Mouse (Mus musculus) lung, postnatal 10 days (tissue): ENCODE data around the gene Olfr1392.
"Not testable (repeated sequence)": the region's sequence is repeated elsewhere in the genome, so short reads cannot be mapped to it uniquely, and the experiment has no call there.

Source experiments
- DNase-seq: peaks from one replicate; pipeline ENCODE4 v3.0.0; 2021

Olfr1392 gene

GRCm38 (mm10) chr11:49252048-49252447 is 33.0 kb upstream of the Olfr1392 start:
- DNase-seq = no peak

GRCm38 (mm10) chr11:49253035-49253434 is 32.0 kb upstream of the Olfr1392 start:
- peak; percentile 36 for DNase-seq

- no peak for DNase-seq
Measured at GRCm38 (mm10) chr11:49259296-49259695, 25.8 kb upstream of the Olfr1392 start.

- no peak for DNase-seq
Measured at GRCm38 (mm10) chr11:49259829-49260228, 25.3 kb upstream of the Olfr1392 start.

- DNase-seq = peak; percentile 35
Measured at GRCm38 (mm10) chr11:49260598-49261312, 24.3 kb upstream of the Olfr1392 start.

- no peak for DNase-seq
Measured at GRCm38 (mm10) chr11:49261313-49261855, 23.7 kb upstream of the Olfr1392 start.

- no peak for DNase-seq
Measured at GRCm38 (mm10) chr11:49262286-49262685, 22.8 kb upstream of the Olfr1392 start.

GRCm38 (mm10) chr11:49263149-49263548 is 21.9 kb upstream of the Olfr1392 start:
- no peak for DNase-seq

- no peak for DNase-seq
Measured at GRCm38 (mm10) chr11:49264081-49264480, 21.0 kb upstream of the Olfr1392 start.

- DNase-seq = no peak
Measured at GRCm38 (mm10) chr11:49264622-49265021, 20.5 kb upstream of the Olfr1392 start.

GRCm38 (mm10) chr11:49265101-49265500 is 20.0 kb upstream of the Olfr1392 start:
- DNase-seq = no peak

- DNase-seq = no peak
Measured at GRCm38 (mm10) chr11:49266671-49267070, 18.4 kb upstream of the Olfr1392 start.

- DNase-seq = no peak
Measured at GRCm38 (mm10) chr11:49267316-49267715, 17.8 kb upstream of the Olfr1392 start.

GRCm38 (mm10) chr11:49267970-49268579 is 17.0 kb upstream of the Olfr1392 start:
- DNase-seq = no peak

GRCm38 (mm10) chr11:49269761-49270160 is 15.3 kb upstream of the Olfr1392 start:
- DNase-seq = no peak

- no peak for DNase-seq
Measured at GRCm38 (mm10) chr11:49270368-49270767, 14.7 kb upstream of the Olfr1392 start.

GRCm38 (mm10) chr11:49271334-49271733 is 13.7 kb upstream of the Olfr1392 start:
- peak; percentile 65 for DNase-seq

GRCm38 (mm10) chr11:49273834-49274519 is 11.1 kb upstream of the Olfr1392 start:
- DNase-seq = no peak

GRCm38 (mm10) chr11:49278222-49278621 is 6.9 kb upstream of the Olfr1392 start, which contains the start of gene Olfr1393:
Gene Olfr1393, plus strand, starts transcription at chr11:49278304.
- DNase-seq = no peak

- no peak for DNase-seq
Measured at GRCm38 (mm10) chr11:49287251-49287650, 2.2 kb downstream of the Olfr1392 start.

- no peak for DNase-seq
Measured at GRCm38 (mm10) chr11:49292777-49293176, 7.7 kb downstream of the Olfr1392 start.

GRCm38 (mm10) chr11:49304441-49304840 is 19.4 kb downstream of the Olfr1392 start, which contains the start of gene Olfr10:
Gene Olfr10, plus strand, starts transcription at chr11:49304741.
- DNase-seq = no peak

- not testable (repeated sequence) for DNase-seq
Measured at GRCm38 (mm10) chr11:49308547-49308946, 23.5 kb downstream of the Olfr1392 start.
